Mouse (Mus musculus): ENCODE results near the gene Gm35315. TPM values are rescaled to one million over a fixed set of nuclear protein-coding genes. Genes with fewer than 3 reads are reported as not detected.
A peak's percentile ranks its signal among the peaks of the same experiment; 100 is the strongest.
"Not testable (repeated sequence)": the region's sequence is repeated elsewhere in the genome, so short reads cannot be mapped to it uniquely, and the experiment has no call there.

Gene Gm35315
- polyA plus RNA-seq, 1 experiment from 2014 or later = 0.69 TPM

DNA sequence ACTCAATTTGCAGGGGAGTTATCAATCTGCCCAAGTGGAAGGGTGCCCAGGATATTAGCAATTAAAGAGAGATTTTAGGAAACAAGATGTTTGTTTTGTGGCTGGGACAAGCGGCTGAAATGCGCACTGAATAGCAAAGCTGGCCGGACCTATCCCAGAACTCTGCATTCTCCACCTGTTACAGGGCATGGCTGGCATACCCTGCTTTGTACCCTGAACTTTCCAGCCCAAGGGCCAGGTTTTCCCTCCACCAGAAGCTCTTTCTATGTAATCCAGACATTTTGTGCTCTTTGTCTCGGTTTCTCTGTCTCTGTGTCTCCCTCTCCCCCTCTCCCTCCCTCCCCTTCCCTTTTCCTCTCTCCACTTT is 610 bp upstream of the Gm35315 start:
- Histone ChIP-seq H3K4me3 (ENCODE audit: low read depth, low read length) (peak overlapping the region; percentile 45), H3K4me2 (replicated peaks; ENCODE audit: low read depth, low read length) (peak overlapping the region; percentile 60), H3K27ac (ENCODE audit: low read length) (no peak overlapping the region), H3K27me3 (ENCODE audit: control insufficient read depth, insufficient read depth, low read length) (no peaks in the 10 kb centered on the region), H3K9ac (replicated peaks; ENCODE audit: low read depth, low read length) (peak overlapping the region; percentile 36; the same call in 1 of the 2 replicates), H3K9me3 (ENCODE audit: control insufficient read depth, low read depth, low read length) (no peaks in the 10 kb centered on the region), H3K4me1 (ENCODE audit: control insufficient read depth, insufficient read depth, low read length) (no peaks in the 10 kb centered on the region), H3K36me3 (ENCODE audit: control insufficient read depth, insufficient read depth, low read length) (no peaks in the 10 kb centered on the region)
- peak; percentile 11; the same call in 1 of the 2 replicates for ATAC-seq (ENCODE audit: insufficient number of reproducible peaks, insufficient read depth, low FRiP score, low read depth)
- 7% methylated on average over 4 of the region's 4 CpGs for WGBS

DNA sequence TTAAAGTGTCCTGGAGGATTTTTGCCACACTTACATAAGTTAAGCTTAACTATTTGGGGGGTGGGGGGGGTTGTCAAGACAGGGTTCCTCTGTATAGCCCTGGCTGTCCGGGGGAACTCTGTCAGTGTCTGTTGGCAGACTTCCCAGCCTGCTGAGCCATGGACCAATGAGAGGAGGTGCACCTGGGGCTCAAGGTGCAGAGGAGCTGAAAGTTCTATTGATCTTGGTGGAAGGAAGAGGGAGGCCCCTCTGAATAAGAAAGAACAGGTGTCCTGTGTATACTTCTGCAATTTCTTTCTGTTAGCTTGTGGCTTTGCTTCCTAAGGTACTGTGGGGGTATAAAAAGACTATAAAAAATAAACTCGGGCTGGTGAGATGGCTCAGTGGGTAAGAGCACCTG is 2.7 kb downstream of the Gm35315 start:
- no peaks in the 10 kb centered on the region for H3K27me3 ChIP-seq (ENCODE audit: control insufficient read depth, insufficient read depth, low read length)
- H3K4me1 ChIP-seq (ENCODE audit: control insufficient read depth, insufficient read depth, low read length) = no peaks in the 10 kb centered on the region
- 62% methylated on average over 2 of the region's 2 CpGs for whole genome bisulfite sequencing
- ATAC-seq (ENCODE audit: insufficient number of reproducible peaks, insufficient read depth, low FRiP score, low read depth) = no peak
- H3K4me3 ChIP-seq (ENCODE audit: low read depth, low read length) = no peak overlapping the region
- H3K36me3 ChIP-seq (ENCODE audit: control insufficient read depth, insufficient read depth, low read length) = no peaks in the 10 kb centered on the region
- H3K27ac ChIP-seq (ENCODE audit: low read length) = no peak overlapping the region
- no peak overlapping the region for H3K9ac ChIP-seq (replicated peaks; ENCODE audit: low read depth, low read length)
- H3K9me3 ChIP-seq (ENCODE audit: control insufficient read depth, low read depth, low read length) = no peaks in the 10 kb centered on the region
- no peak overlapping the region for H3K4me2 ChIP-seq (replicated peaks; ENCODE audit: low read depth, low read length)

DNA sequence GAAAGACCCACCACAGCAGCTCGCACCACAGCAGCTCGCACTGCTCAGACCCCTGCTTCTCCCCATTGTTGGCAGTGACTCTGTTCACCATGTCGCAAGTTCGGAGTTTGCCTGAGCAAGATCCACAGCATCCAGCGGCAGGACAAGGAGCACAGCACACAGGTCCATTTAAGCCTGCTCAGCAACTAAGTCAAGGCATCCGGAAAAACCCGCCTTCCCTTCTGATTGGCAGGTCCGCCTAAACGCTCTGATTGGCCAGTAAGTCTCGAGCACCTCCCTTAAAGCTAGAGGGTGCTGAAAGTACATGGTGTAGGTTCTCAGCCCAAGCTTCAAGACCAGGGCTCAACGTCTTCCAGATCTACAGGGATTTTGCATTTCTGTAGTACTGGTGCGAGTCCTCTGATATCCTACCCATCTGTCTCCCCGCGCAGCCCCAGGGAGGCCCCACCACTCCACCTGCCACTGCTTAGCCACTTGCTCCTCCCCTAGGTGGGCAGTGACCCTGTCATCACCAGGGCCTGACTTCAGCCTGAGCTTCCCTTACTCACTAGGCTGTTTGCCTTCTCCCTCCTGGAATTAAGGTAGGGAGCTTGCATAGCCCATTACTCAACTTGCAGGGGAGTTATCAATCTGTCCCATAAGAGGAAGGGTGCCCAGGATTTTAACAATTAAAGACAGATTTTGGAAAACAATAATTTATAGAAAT is 7.9 kb downstream of the Gm35315 start:
- H3K9me3 ChIP-seq (ENCODE audit: control insufficient read depth, low read depth, low read length) = peaks cover 3% of the 10 kb centered on the region; the same call in 1 of the 2 replicates
- no peak for ATAC-seq (ENCODE audit: insufficient number of reproducible peaks, insufficient read depth, low FRiP score, low read depth)
- H3K27me3 ChIP-seq (ENCODE audit: control insufficient read depth, insufficient read depth, low read length) = no peaks in the 10 kb centered on the region
- H3K9ac ChIP-seq (replicated peaks; ENCODE audit: low read depth, low read length) = no peak overlapping the region
- no peak overlapping the region for H3K27ac ChIP-seq (ENCODE audit: low read length)
- H3K36me3 ChIP-seq (ENCODE audit: control insufficient read depth, insufficient read depth, low read length) = no peaks in the 10 kb centered on the region
- no peaks in the 10 kb centered on the region for H3K4me1 ChIP-seq (ENCODE audit: control insufficient read depth, insufficient read depth, low read length)
- no peak overlapping the region for H3K4me2 ChIP-seq (replicated peaks; ENCODE audit: low read depth, low read length)
- WGBS = 30% methylated on average over 14 of the region's 14 CpGs
- no peak overlapping the region for H3K4me3 ChIP-seq (ENCODE audit: low read depth, low read length)

DNA sequence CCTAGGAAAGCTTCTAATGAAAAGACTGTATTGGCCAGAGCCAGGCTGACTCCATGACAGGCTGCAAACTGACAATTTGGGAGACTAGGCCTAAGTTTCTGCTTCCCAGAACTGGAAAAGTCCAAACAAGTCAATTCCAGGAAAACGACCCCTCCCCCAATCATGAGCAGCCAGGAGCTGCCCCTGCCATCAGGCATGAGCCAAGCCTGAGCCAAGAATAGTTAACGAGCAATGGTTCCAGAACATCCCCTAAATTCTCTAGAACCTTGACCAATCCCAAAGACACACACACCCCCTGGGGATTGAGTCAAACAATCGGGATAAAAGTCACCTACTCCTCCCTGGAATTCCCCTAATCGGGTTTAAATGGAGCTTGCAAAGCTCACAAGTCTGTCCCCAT is 11.3 kb downstream of the Gm35315 start:
- Histone ChIP-seq H3K27me3 (ENCODE audit: control insufficient read depth, insufficient read depth, low read length) (no peaks in the 10 kb centered on the region), H3K9me3 (ENCODE audit: control insufficient read depth, low read depth, low read length) (peaks cover 14% of the 10 kb centered on the region), H3K27ac (ENCODE audit: low read length) (no peak overlapping the region), H3K9ac (replicated peaks; ENCODE audit: low read depth, low read length) (no peak overlapping the region), H3K4me2 (replicated peaks; ENCODE audit: low read depth, low read length) (no peak overlapping the region), H3K4me1 (ENCODE audit: control insufficient read depth, insufficient read depth, low read length) (no peaks in the 10 kb centered on the region), H3K4me3 (ENCODE audit: low read depth, low read length) (no peak overlapping the region), H3K36me3 (ENCODE audit: control insufficient read depth, insufficient read depth, low read length) (no peaks in the 10 kb centered on the region)
- ATAC-seq (ENCODE audit: insufficient number of reproducible peaks, insufficient read depth, low FRiP score, low read depth) = no peak
- 80% methylated on average over 4 of the region's 4 CpGs for WGBS

DNA sequence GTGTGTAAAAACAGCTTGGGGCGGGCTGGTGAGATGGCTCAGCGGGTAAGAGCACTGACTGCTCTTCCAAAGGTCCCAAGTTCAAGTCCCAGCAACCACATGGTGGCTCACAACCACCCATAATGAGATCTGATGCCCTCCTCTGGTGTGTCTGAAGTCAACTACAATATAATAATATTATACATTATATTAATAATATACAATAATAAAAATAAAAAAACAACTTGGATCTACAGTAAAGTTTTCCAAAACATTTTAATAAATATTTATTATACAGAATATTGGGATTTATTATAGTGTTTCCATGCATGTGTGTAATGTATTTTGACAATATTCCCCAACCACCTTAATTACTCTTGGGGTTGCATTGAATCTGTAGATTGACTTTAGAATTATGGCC is 21.8 kb downstream of the Gm35315 start, which contains the start of gene Gm17655:
TSS of gene Gm17655 (minus strand) at position 101 of the 400 bp plus-strand sequence.
- not testable (repeated sequence) for H3K4me1 ChIP-seq (ENCODE audit: control insufficient read depth, insufficient read depth, low read length); H3K27ac ChIP-seq (ENCODE audit: low read length); H3K36me3 ChIP-seq (ENCODE audit: control insufficient read depth, insufficient read depth, low read length); H3K9ac ChIP-seq (replicated peaks; ENCODE audit: low read depth, low read length); H3K27me3 ChIP-seq (ENCODE audit: control insufficient read depth, insufficient read depth, low read length); H3K4me2 ChIP-seq (replicated peaks; ENCODE audit: low read depth, low read length); ATAC-seq (ENCODE audit: insufficient number of reproducible peaks, insufficient read depth, low FRiP score, low read depth); H3K4me3 ChIP-seq (ENCODE audit: low read depth, low read length)
- WGBS = 86% methylated on average over 2 of the region's 2 CpGs
- peaks cover 16% of the 10 kb centered on the region for H3K9me3 ChIP-seq (ENCODE audit: control insufficient read depth, low read depth, low read length)

DNA sequence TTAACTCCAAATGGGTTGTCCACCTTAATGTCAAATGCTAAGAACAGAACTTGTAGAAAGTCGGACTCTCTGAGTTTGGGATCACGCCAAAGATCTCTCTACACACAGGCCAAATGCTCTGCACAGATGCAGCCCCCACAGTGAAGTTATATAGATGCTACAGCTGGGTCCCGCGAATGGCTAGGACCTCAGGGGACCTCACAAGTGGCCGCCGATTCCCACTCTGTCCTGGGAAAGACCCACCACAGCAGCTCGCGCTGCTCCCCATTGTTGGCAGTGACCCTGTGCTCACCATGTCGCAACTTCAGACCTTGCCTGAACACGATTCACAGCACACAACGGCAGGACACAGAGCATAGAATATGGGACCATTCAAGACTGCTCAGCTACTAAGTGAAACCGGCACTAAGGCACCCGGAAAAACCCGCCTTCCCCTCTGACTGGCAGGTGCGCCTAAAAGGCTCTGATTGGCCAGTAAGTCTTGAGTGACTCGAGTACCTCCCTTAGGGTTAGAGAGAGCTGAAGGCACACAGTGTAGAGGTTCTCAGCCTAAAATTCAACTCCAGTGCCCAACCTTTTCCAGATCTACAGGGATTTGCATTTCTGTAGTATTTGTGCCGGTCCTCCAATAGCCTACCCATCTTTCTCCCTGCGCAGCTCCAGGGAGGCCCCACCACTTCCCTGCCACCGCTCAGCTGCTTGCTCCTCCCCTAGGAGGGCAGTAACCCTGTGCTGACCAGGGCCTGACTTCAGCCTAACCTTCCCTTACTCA is 36.4 kb downstream of the Gm35315 start:
- Histone ChIP-seq H3K4me2 (replicated peaks; ENCODE audit: low read depth, low read length) (peak overlapping the region; percentile 42), H3K4me3 (ENCODE audit: low read depth, low read length) (peak overlapping the region; percentile 55), H3K36me3 (ENCODE audit: control insufficient read depth, insufficient read depth, low read length) (no peaks in the 10 kb centered on the region), H3K27ac (ENCODE audit: low read length) (no peak overlapping the region; the same call in 1 of the 2 replicates), H3K4me1 (ENCODE audit: control insufficient read depth, insufficient read depth, low read length) (no peaks in the 10 kb centered on the region), H3K27me3 (ENCODE audit: control insufficient read depth, insufficient read depth, low read length) (no peaks in the 10 kb centered on the region), H3K9me3 (ENCODE audit: control insufficient read depth, low read depth, low read length) (no peaks in the 10 kb centered on the region), H3K9ac (replicated peaks; ENCODE audit: low read depth, low read length) (peak overlapping the region; percentile 45)
- ATAC-seq (ENCODE audit: insufficient number of reproducible peaks, insufficient read depth, low FRiP score, low read depth) = peak; percentile 99
- 1% methylated on average over 19 of the region's 19 CpGs for WGBS

Other genes with a start within 250 kb of the Gm35315 start
- 0.81 and 0.95 TPM in 2 replicates for gene Gm15446, start 171.0 kb downstream of the Gm35315 start, polyA plus RNA-seq (2014; fragmentation: Nextera tagmentation; extraction: Ambion mirVana)
- 25.8 and 26.4 TPM in 2 replicates for gene Zfp932, start 97.9 kb downstream of the Gm35315 start, polyA plus RNA-seq (2014; fragmentation: Nextera tagmentation; extraction: Ambion mirVana)
- gene Gm17655, start 21.9 kb downstream of the Gm35315 start, polyA plus RNA-seq (2014; fragmentation: Nextera tagmentation; extraction: Ambion mirVana) = 4.9 and 5.0 TPM in 2 replicates
- gene Plcxd1, start 5.5 kb upstream of the Gm35315 start, polyA plus RNA-seq (2014; fragmentation: Nextera tagmentation; extraction: Ambion mirVana) = 0.69 and 0.97 TPM in 2 replicates
- gene Gtpbp6, start 13.8 kb upstream of the Gm35315 start, polyA plus RNA-seq (2014; fragmentation: Nextera tagmentation; extraction: Ambion mirVana) = 27.1 and 30.8 TPM in 2 replicates
- gene Zfp605, start 15.7 kb upstream of the Gm35315 start, polyA plus RNA-seq (2014; fragmentation: Nextera tagmentation; extraction: Ambion mirVana) = 4.0 and 5.8 TPM in 2 replicates
- 42.0 and 42.2 TPM in 2 replicates for gene Chfr, start 41.4 kb upstream of the Gm35315 start, polyA plus RNA-seq (2014; fragmentation: Nextera tagmentation; extraction: Ambion mirVana)
- 25.8 and 27.1 TPM in 2 replicates for gene Golga3, start 82.3 kb upstream of the Gm35315 start, polyA plus RNA-seq (2014; fragmentation: Nextera tagmentation; extraction: Ambion mirVana)
- 35.3 and 39.4 TPM in 2 replicates for gene Ankle2, start 136.6 kb upstream of the Gm35315 start, polyA plus RNA-seq (2014; fragmentation: Nextera tagmentation; extraction: Ambion mirVana)
- 58.4 and 70.8 TPM in 2 replicates for gene Pgam5, start 175.5 kb upstream of the Gm35315 start, polyA plus RNA-seq (2014; fragmentation: Nextera tagmentation; extraction: Ambion mirVana)
- 5.3 and 5.5 TPM in 2 replicates for gene Pxmp2, start 191.8 kb upstream of the Gm35315 start, polyA plus RNA-seq (2014; fragmentation: Nextera tagmentation; extraction: Ambion mirVana)
- 29.5 and 30.7 TPM in 2 replicates for gene Pole, start 191.9 kb upstream of the Gm35315 start, polyA plus RNA-seq (2014; fragmentation: Nextera tagmentation; extraction: Ambion mirVana)
- gene P2rx2, start 248.8 kb upstream of the Gm35315 start, polyA plus RNA-seq (2014; fragmentation: Nextera tagmentation; extraction: Ambion mirVana) = 0.94 and 1.8 TPM in 2 replicates